Mouse (Mus musculus) hindbrain, embryonic 16.5 days (tissue): ENCODE data around the gene Ndufb5. TPM values are rescaled to one million over a fixed set of nuclear protein-coding genes. Genes with fewer than 3 reads are reported as not detected.
"Not testable (repeated sequence)": the region's sequence is repeated elsewhere in the genome, so short reads cannot be mapped to it uniquely, and the experiment has no call there.

Source experiments
- ATAC-seq: fragments of 200-750 bp; cut with Nextera tagmentation; 2 replicates; pipeline ENCODE4 v1.8.0; 2017; ENCODE audit warnings: moderate TSS enrichment, moderate library complexity
- H3K27ac ChIP-seq: fragments of 300-500 bp; sonication (generic); 2 replicates; pipeline ENCODE4 v1.5.1; 2014; ENCODE audit warnings: low read depth, mild to moderate bottlenecking, control low read depth, low read length, moderate library complexity
- H3K27me3 ChIP-seq: fragments of 300-500 bp; sonication (generic); replicated peaks from 2 replicates; pipeline ENCODE4 v1.6.1; 2014; ENCODE audit warnings: low read length; ENCODE audit not compliant: control insufficient read depth, insufficient read depth
- H3K36me3 ChIP-seq: fragments of 300-500 bp; sonication (generic); 2 replicates; pipeline ENCODE4 v1.6.1; 2014; ENCODE audit warnings: mild to moderate bottlenecking, low read length, moderate library complexity, mixed read lengths; ENCODE audit not compliant: control insufficient read depth, insufficient read depth
- H3K4me1 ChIP-seq: fragments of 300-500 bp; sonication (generic); 2 replicates; pipeline ENCODE4 v1.6.1; 2014; ENCODE audit warnings: low read depth, low read length; ENCODE audit not compliant: control insufficient read depth, insufficient read depth
- H3K4me2 ChIP-seq: fragments of 300-500 bp; sonication (generic); 2 replicates; pipeline ENCODE4 v1.6.1; 2014; ENCODE audit warnings: mild to moderate bottlenecking, low read length, control low read depth, moderate library complexity
- H3K4me3 ChIP-seq: fragments of 300-500 bp; sonication (generic); 2 replicates; pipeline ENCODE4 v1.5.1; 2014; ENCODE audit warnings: mild to moderate bottlenecking, low read length, control low read depth, moderate library complexity
- H3K9ac ChIP-seq: fragments of 300-500 bp; sonication (generic); 2 replicates; pipeline ENCODE4 v1.6.1; 2014; ENCODE audit warnings: low read depth, mild to moderate bottlenecking, control low read depth, low read length, moderate library complexity
- H3K9me3 ChIP-seq: fragments of 300-500 bp; sonication (generic); 2 replicates; pipeline ENCODE4 v1.6.1; 2014; ENCODE audit warnings: mild to moderate bottlenecking, low read length, moderate library complexity; ENCODE audit not compliant: control insufficient read depth
- WGBS: fragments of 180-500 bp; shearing (Covaris S2); extraction: QIAGEN DNeasy Blood & Tissue Kit; methylation state at CpG from one replicate; pipeline ENCODE4 v1.1.7; 2014; 5-methylcytosine and 5-hydroxymethylcytosine counted together
- polyA plus RNA-seq: library from polyadenylated mRNA; unstranded; fragments of >200 nt; fragmentation: Nextera tagmentation; extraction: Ambion mirVana; gene quantifications from 2 replicates; pipeline ENCODE4 v1.2.1, GENCODE M21; 2015

Ndufb5 gene
- polyA plus RNA-seq, 1 experiment from 2014 or later = 353 TPM

DNA sequence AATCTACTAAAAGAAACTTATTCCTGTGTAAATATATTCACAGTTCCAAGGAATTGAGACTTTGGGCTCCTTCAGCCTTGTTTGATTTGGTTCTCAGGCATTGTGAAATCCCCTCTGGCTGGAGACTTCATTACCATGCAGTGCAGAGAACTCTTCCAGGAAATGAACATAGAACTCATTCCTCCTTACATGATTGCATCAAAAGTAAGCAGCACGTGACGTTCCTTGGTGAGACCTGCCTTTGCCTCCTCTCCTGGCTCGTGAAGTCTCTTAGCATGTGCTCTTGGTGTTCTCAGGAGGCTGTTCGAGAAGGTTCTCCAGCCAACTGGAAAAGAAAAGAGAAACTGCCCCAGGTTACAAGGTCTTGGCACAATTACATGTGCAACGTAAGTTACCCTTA is 18.5 kb upstream of the Ndufb5 start:
- H3K4me2 ChIP-seq = no peak overlapping the region

DNA sequence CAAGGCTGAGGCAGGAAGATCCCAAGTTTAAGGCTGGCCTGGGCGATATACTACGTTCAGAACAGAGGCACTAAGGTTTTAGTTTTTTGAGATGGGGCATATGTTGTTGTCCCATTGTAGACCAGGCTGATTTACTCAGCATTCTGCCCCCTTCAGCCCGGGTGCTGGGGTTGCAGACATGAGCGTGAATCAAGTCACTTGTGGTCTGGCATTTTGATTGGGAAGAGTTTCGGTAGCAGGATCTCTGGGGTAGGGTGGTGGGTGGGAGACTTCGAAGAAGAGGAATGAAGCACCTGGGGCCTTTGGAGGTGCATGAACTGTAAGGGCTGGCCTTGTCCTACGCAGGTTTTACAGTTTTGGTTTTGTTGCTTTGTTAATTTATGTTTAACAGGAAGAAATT is 12.6 kb upstream of the Ndufb5 start:
- 96% methylated on average over 7 of the region's 7 CpGs for WGBS
- Histone ChIP-seq H3K27me3 (no peaks in the 10 kb centered on the region), H3K9me3 (no peaks in the 10 kb centered on the region), H3K9ac (no peak overlapping the region), H3K4me3 (no peak overlapping the region), H3K4me2 (no peak overlapping the region), H3K36me3 (peaks cover 61% of the 10 kb centered on the region), H3K27ac (no peak overlapping the region), H3K4me1 (no peaks in the 10 kb centered on the region)
- ATAC-seq = no peak

More for the DNA sequence above, 18.5 kb upstream of the Ndufb5 start:
- Histone ChIP-seq H3K27me3 (no peaks in the 10 kb centered on the region), H3K4me1 (no peaks in the 10 kb centered on the region), H3K9me3 (no peaks in the 10 kb centered on the region), H3K4me3 (no peak overlapping the region), H3K27ac (no peak overlapping the region), H3K36me3 (peaks cover 55% of the 10 kb centered on the region), H3K9ac (no peak overlapping the region)
- WGBS = 94% methylated on average over 5 of the region's 5 CpGs
- ATAC-seq = no peak

DNA sequence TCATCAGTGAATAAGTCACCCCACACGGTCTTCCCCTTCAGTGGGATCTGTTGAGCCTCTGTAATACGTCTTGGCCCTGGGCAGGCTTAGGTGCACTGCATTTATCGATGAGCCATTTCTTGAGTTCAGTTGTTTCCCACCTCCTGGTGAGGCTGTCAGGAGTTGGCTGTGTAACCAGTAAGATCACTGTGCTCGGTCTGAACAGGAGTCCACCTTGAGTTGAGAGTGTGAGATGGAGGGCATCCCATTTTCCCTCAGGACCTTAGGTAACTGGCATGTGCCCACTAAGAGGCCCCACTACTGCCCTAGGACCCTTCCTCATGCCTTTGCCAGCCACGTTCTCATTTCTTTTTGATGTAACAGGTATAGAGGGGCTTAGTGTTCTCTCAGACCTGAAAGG is 10.8 kb upstream of the Ndufb5 start:
- no peak overlapping the region for H3K27ac ChIP-seq
- no peaks in the 10 kb centered on the region for H3K9me3 ChIP-seq
- H3K27me3 ChIP-seq = no peaks in the 10 kb centered on the region
- H3K36me3 ChIP-seq = peaks cover 61% of the 10 kb centered on the region
- WGBS = 91% methylated on average over 5 of the region's 5 CpGs
- no peak overlapping the region for H3K4me3 ChIP-seq
- no peak overlapping the region for H3K4me2 ChIP-seq
- ATAC-seq = no peak
- H3K9ac ChIP-seq = no peak overlapping the region
- H3K4me1 ChIP-seq = no peaks in the 10 kb centered on the region

GRCm38 (mm10) chr3:32727861-32728260 is 8.9 kb upstream of the Ndufb5 start:
- Histone ChIP-seq H3K27me3 (no peaks in the 10 kb centered on the region), H3K4me1 (no peaks in the 10 kb centered on the region), H3K9ac (no peak overlapping the region), H3K36me3 (peaks cover 64% of the 10 kb centered on the region), H3K4me2 (no peak overlapping the region), H3K9me3 (no peaks in the 10 kb centered on the region), H3K27ac (no peak overlapping the region), H3K4me3 (no peak overlapping the region)
- ATAC-seq = no peak
- WGBS = 90% methylated on average over 4 of the region's 4 CpGs

GRCm38 (mm10) chr3:32737172-32737655 is 424 bp downstream of the Ndufb5 start, which contains the start of gene Mrpl47:
Gene Mrpl47, minus strand, starts transcription at chr3:32737605.
- H3K9ac ChIP-seq = peak within 1 kb of the TSS; percentile 85
- ATAC-seq = peak; percentile 66
- peak within 1 kb of the TSS; percentile 82 for H3K4me3 ChIP-seq
- no peaks in the 10 kb centered on the region for H3K27me3 ChIP-seq
- under 1% methylated on average over 28 of the region's 31 CpGs for WGBS
- peak within 1 kb of the TSS; percentile 92 for H3K27ac ChIP-seq
- H3K4me1 ChIP-seq = peaks cover 17% of the 10 kb centered on the region
- no peaks in the 10 kb centered on the region for H3K9me3 ChIP-seq
- H3K36me3 ChIP-seq = peaks cover 10% of the 10 kb centered on the region
- H3K4me2 ChIP-seq = peak within 1 kb of the TSS; percentile 69

DNA sequence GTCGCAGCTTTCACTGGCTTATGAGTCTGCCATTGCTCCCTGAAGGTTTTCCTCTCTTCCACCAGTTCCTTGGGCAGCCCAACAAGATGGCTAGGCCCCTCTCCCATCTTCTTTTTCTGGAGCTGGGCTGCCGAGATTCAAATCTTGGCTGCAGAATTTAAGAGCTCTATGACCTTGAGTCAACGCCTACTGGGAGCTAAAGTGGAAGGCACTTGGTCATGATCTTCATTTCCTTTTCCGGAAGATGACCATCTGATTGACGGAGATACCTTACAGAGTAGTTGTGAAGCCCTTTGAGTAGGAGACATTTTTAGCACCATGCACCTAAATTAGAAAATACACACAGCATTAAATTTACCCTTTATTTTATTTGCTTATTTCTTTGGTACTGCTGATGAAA is 1.8 kb downstream of the Ndufb5 start:
- no peak overlapping the region for H3K4me2 ChIP-seq
- H3K9me3 ChIP-seq = no peaks in the 10 kb centered on the region
- no peak for ATAC-seq
- no peak overlapping the region for H3K9ac ChIP-seq
- H3K4me3 ChIP-seq = no peak overlapping the region
- no peak overlapping the region for H3K27ac ChIP-seq
- peaks cover 17% of the 10 kb centered on the region for H3K4me1 ChIP-seq
- no peaks in the 10 kb centered on the region for H3K27me3 ChIP-seq
- peaks cover 8% of the 10 kb centered on the region; the same call in 1 of the 2 replicates for H3K36me3 ChIP-seq
- WGBS = 97% methylated on average over 5 of the region's 5 CpGs

GRCm38 (mm10) chr3:32742276-32742780 is 5.5 kb downstream of the Ndufb5 start:
- Histone ChIP-seq H3K4me1 (peaks cover 10% of the 10 kb centered on the region), H3K4me3 (no peak overlapping the region), H3K9ac (no peak overlapping the region), H3K9me3 (no peaks in the 10 kb centered on the region), H3K4me2 (no peak overlapping the region), H3K36me3 (peaks cover 16% of the 10 kb centered on the region), H3K27me3 (no peaks in the 10 kb centered on the region), H3K27ac (no peak overlapping the region)
- WGBS = 91% methylated on average over 2 of the region's 2 CpGs
- ATAC-seq = no peak

DNA sequence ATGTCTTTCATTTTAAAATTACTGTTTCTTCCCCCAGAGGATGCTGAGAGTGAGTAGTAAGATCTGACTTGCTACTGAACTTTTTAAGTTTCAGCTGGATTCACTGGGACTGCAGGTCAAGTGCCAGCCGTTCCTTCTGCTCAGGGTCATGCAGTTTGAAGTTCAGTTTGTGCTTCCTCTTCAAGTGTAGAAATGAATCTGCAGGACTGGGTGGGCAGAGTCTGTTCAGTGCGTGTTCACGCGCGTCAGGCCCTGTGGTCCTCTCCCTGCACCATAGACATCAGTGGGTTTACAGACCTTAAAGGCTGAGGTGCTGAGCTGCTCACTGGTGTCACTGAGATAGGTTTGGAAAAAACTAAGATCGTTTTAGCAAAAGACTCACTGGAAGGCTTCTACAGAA is 8.2 kb downstream of the Ndufb5 start:
- 95% methylated on average over 6 of the region's 6 CpGs for WGBS
- Histone ChIP-seq H3K4me2 (no peak overlapping the region), H3K27ac (no peak overlapping the region), H3K27me3 (no peaks in the 10 kb centered on the region), H3K36me3 (peaks cover 29% of the 10 kb centered on the region), H3K9ac (no peak overlapping the region), H3K9me3 (no peaks in the 10 kb centered on the region), H3K4me1 (no peaks in the 10 kb centered on the region), H3K4me3 (no peak overlapping the region)
- ATAC-seq = no peak

DNA sequence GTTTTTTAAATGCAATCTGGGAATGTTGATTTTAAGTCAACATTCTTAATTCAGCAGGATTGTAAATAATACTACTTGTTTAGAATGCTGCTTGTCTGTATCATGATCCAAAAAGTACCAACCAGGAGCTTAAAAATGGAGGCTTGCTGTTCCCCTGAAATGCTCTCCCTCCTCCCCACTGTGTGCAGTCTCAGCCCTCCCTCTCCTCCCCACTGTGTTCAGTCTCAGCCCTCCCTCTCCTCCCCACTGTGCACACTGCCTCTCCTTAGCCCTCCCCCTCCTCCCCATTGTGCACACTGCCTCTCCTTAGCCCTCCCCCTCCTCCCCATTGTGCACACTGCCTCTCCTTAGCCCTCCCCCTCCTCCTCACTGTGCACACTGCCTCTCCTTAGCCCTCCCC is 8.6 kb downstream of the Ndufb5 start:
- not testable (repeated sequence) for H3K4me3 ChIP-seq, ATAC-seq, H3K27ac ChIP-seq, H3K9me3 ChIP-seq, H3K4me1 ChIP-seq, H3K4me2 ChIP-seq, H3K27me3 ChIP-seq, H3K9ac ChIP-seq
- peaks cover 31% of the 10 kb centered on the region for H3K36me3 ChIP-seq

- Histone ChIP-seq H3K4me3 (no peak overlapping the region), H3K9ac (no peak overlapping the region), H3K36me3 (peaks cover 39% of the 10 kb centered on the region), H3K27me3 (no peaks in the 10 kb centered on the region), H3K4me1 (no peaks in the 10 kb centered on the region), H3K9me3 (no peaks in the 10 kb centered on the region), H3K27ac (no peak overlapping the region), H3K4me2 (no peak overlapping the region)
- WGBS = 89% methylated on average over 9 of the region's 9 CpGs
- ATAC-seq = no peak
Measured at GRCm38 (mm10) chr3:32748384-32748783, 11.6 kb downstream of the Ndufb5 start.
